Mouse (Mus musculus): Measurements from ENCODE around the gene Rab11b. TPM values are rescaled to one million over a fixed set of nuclear protein-coding genes. Genes with fewer than 3 reads are reported as not detected.

The Rab11b gene
- polyA plus RNA-seq, 1 experiment from 2014 or later, result 156 TPM

GRCm38 (mm10) chr17:33788732-33789131 is 28.4 kb upstream of the Rab11b start:
- H3K4me2 ChIP-seq (ENCODE audit: low read depth, low read length), result no peak overlapping the region
- no peak overlapping the region for H3K27ac ChIP-seq (replicated peaks; ENCODE audit: low read depth, low read length)
- no peaks in the 10 kb centered on the region for H3K9me3 ChIP-seq (ENCODE audit: control insufficient read depth, low read length)
- 0 out of 2 replicates have a peak, but pooled peaks cover under 1% of the 10 kb centered on the region for H3K4me1 ChIP-seq (ENCODE audit: control insufficient read depth, insufficient read depth, low read length)
- H3K36me3 ChIP-seq (ENCODE audit: control insufficient read depth, insufficient read depth, low read length), result no peaks in the 10 kb centered on the region
- DNase-seq (ENCODE audit: low spot score) (peak; percentile 19), ATAC-seq (ENCODE audit: low read depth) (no peak)
- no peak overlapping the region for H3K9ac ChIP-seq (ENCODE audit: low read depth, low read length)
- WGBS, result 60% methylated on average over 4 of the region's 4 CpGs
- H3K27me3 ChIP-seq (replicated peaks; ENCODE audit: control insufficient read depth, insufficient read depth, low read length), result no peaks in the 10 kb centered on the region
- no peak overlapping the region for H3K4me3 ChIP-seq (ENCODE audit: low read depth, low read length)

- Histone ChIP-seq H3K36me3 (ENCODE audit: control insufficient read depth, insufficient read depth, low read length) (no peaks in the 10 kb centered on the region), H3K4me1 (ENCODE audit: control insufficient read depth, insufficient read depth, low read length) (peaks cover 22% of the 10 kb centered on the region), H3K27ac (replicated peaks; ENCODE audit: low read depth, low read length) (no peak overlapping the region), H3K4me3 (ENCODE audit: low read depth, low read length) (no peak overlapping the region), H3K9me3 (ENCODE audit: control insufficient read depth, low read length) (no peaks in the 10 kb centered on the region), H3K9ac (ENCODE audit: low read depth, low read length) (no peak overlapping the region), H3K4me2 (ENCODE audit: low read depth, low read length) (no peak overlapping the region), H3K27me3 (replicated peaks; ENCODE audit: control insufficient read depth, insufficient read depth, low read length) (no peaks in the 10 kb centered on the region)
- ATAC-seq (ENCODE audit: low read depth), result no peak
- DNase-seq (ENCODE audit: low spot score), result no peak
- WGBS, result 83% methylated on average over 18 of the region's 18 CpGs
Measured at GRCm38 (mm10) chr17:33786375-33786774, 26.0 kb upstream of the Rab11b start.

- Histone ChIP-seq H3K27ac (replicated peaks; ENCODE audit: low read depth, low read length) (no peak overlapping the region), H3K4me2 (ENCODE audit: low read depth, low read length) (no peak overlapping the region), H3K4me3 (ENCODE audit: low read depth, low read length) (no peak overlapping the region), H3K27me3 (replicated peaks; ENCODE audit: control insufficient read depth, insufficient read depth, low read length) (no peaks in the 10 kb centered on the region), H3K36me3 (ENCODE audit: control insufficient read depth, insufficient read depth, low read length) (no peaks in the 10 kb centered on the region), H3K9me3 (ENCODE audit: control insufficient read depth, low read length) (no peaks in the 10 kb centered on the region), H3K4me1 (ENCODE audit: control insufficient read depth, insufficient read depth, low read length) (peaks cover 33% of the 10 kb centered on the region), H3K9ac (ENCODE audit: low read depth, low read length) (no peak overlapping the region)
- no peak for DNase-seq (ENCODE audit: low spot score)
- ATAC-seq (ENCODE audit: low read depth), result no peak
- WGBS, result 76% methylated on average over 2 of the region's 2 CpGs
Measured at GRCm38 (mm10) chr17:33784939-33785338, 24.6 kb upstream of the Rab11b start.

- Histone ChIP-seq H3K4me2 (ENCODE audit: low read depth, low read length) (no peak overlapping the region), H3K4me1 (ENCODE audit: control insufficient read depth, insufficient read depth, low read length) (peaks cover 43% of the 10 kb centered on the region), H3K27me3 (replicated peaks; ENCODE audit: control insufficient read depth, insufficient read depth, low read length) (no peaks in the 10 kb centered on the region), H3K9ac (ENCODE audit: low read depth, low read length) (no peak overlapping the region), H3K36me3 (ENCODE audit: control insufficient read depth, insufficient read depth, low read length) (no peaks in the 10 kb centered on the region), H3K27ac (replicated peaks; ENCODE audit: low read depth, low read length) (0 out of 2 replicates have a peak overlapping the region, but pooled peaks have one; percentile 36), H3K9me3 (ENCODE audit: control insufficient read depth, low read length) (no peaks in the 10 kb centered on the region), H3K4me3 (ENCODE audit: low read depth, low read length) (no peak overlapping the region)
- peak; percentile 93 for DNase-seq (ENCODE audit: low spot score)
- peak; percentile 48 for ATAC-seq (ENCODE audit: low read depth)
Measured at GRCm38 (mm10) chr17:33783408-33783807, 23.1 kb upstream of the Rab11b start.

- Histone ChIP-seq H3K9ac (ENCODE audit: low read depth, low read length) (peak overlapping the region; percentile 63), H3K27ac (replicated peaks; ENCODE audit: low read depth, low read length) (peak overlapping the region; percentile 91), H3K9me3 (ENCODE audit: control insufficient read depth, low read length) (no peaks in the 10 kb centered on the region), H3K4me1 (ENCODE audit: control insufficient read depth, insufficient read depth, low read length) (peaks cover 50% of the 10 kb centered on the region), H3K4me3 (ENCODE audit: low read depth, low read length) (peak overlapping the region; percentile 51), H3K27me3 (replicated peaks; ENCODE audit: control insufficient read depth, insufficient read depth, low read length) (no peaks in the 10 kb centered on the region), H3K4me2 (ENCODE audit: low read depth, low read length) (peak overlapping the region; percentile 77), H3K36me3 (ENCODE audit: control insufficient read depth, insufficient read depth, low read length) (peaks cover 13% of the 10 kb centered on the region; the same call in 1 of the 2 replicates)
- DNase-seq (ENCODE audit: low spot score) (no peak), ATAC-seq (ENCODE audit: low read depth) (no peak)
- 32% methylated on average over 4 of the region's 4 CpGs for WGBS
Measured at GRCm38 (mm10) chr17:33782067-33782466, 21.7 kb upstream of the Rab11b start.

GRCm38 (mm10) chr17:33781124-33781977 is 21.0 kb upstream of the Rab11b start, which contains the start of gene Angptl4:
Gene Angptl4, minus strand, starts transcription at chr17:33781830.
- ATAC-seq (ENCODE audit: low read depth), result peak; percentile 64

GRCm38 (mm10) chr17:33780431-33780830 is 20.1 kb upstream of the Rab11b start:
- ATAC-seq (ENCODE audit: low read depth) (no peak), DNase-seq (ENCODE audit: low spot score) (no peak)
- Histone ChIP-seq H3K9ac (ENCODE audit: low read depth, low read length) (peak overlapping the region; percentile 63; the same call in 1 of the 2 replicates), H3K4me3 (ENCODE audit: low read depth, low read length) (peak overlapping the region; percentile 51), H3K4me2 (ENCODE audit: low read depth, low read length) (peak overlapping the region; percentile 77), H3K4me1 (ENCODE audit: control insufficient read depth, insufficient read depth, low read length) (peaks cover 50% of the 10 kb centered on the region), H3K27me3 (replicated peaks; ENCODE audit: control insufficient read depth, insufficient read depth, low read length) (no peaks in the 10 kb centered on the region), H3K36me3 (ENCODE audit: control insufficient read depth, insufficient read depth, low read length) (peaks cover 28% of the 10 kb centered on the region), H3K9me3 (ENCODE audit: control insufficient read depth, low read length) (no peaks in the 10 kb centered on the region), H3K27ac (replicated peaks; ENCODE audit: low read depth, low read length) (peak overlapping the region; percentile 91)
- 69% methylated on average over 5 of the region's 5 CpGs for WGBS

More at GRCm38 (mm10) chr17:33781124-33781977, 21.0 kb upstream of the Rab11b start, which contains the start of gene Angptl4:
- H3K36me3 ChIP-seq (ENCODE audit: control insufficient read depth, insufficient read depth, low read length), result peaks cover 20% of the 10 kb centered on the region
- peak within 1 kb of the TSS; percentile 91 for H3K27ac ChIP-seq (replicated peaks; ENCODE audit: low read depth, low read length)
- peak within 1 kb of the TSS; percentile 51 for H3K4me3 ChIP-seq (ENCODE audit: low read depth, low read length)
- under 1% methylated on average over 43 of the region's 50 CpGs for WGBS
- H3K27me3 ChIP-seq (replicated peaks; ENCODE audit: control insufficient read depth, insufficient read depth, low read length), result no peaks in the 10 kb centered on the region
- peak within 1 kb of the TSS; percentile 63 for H3K9ac ChIP-seq (ENCODE audit: low read depth, low read length)
- H3K9me3 ChIP-seq (ENCODE audit: control insufficient read depth, low read length), result no peaks in the 10 kb centered on the region
- peaks cover 50% of the 10 kb centered on the region for H3K4me1 ChIP-seq (ENCODE audit: control insufficient read depth, insufficient read depth, low read length)
- H3K4me2 ChIP-seq (ENCODE audit: low read depth, low read length), result peak within 1 kb of the TSS; percentile 77
- DNase-seq (ENCODE audit: low spot score), result peak; percentile 78

- Histone ChIP-seq H3K9ac (ENCODE audit: low read depth, low read length) (peak overlapping the region; percentile 63; the same call in 1 of the 2 replicates), H3K27ac (replicated peaks; ENCODE audit: low read depth, low read length) (peak overlapping the region; percentile 91), H3K4me1 (ENCODE audit: control insufficient read depth, insufficient read depth, low read length) (peaks cover 50% of the 10 kb centered on the region), H3K36me3 (ENCODE audit: control insufficient read depth, insufficient read depth, low read length) (peaks cover 33% of the 10 kb centered on the region), H3K4me3 (ENCODE audit: low read depth, low read length) (peak overlapping the region; percentile 51), H3K27me3 (replicated peaks; ENCODE audit: control insufficient read depth, insufficient read depth, low read length) (no peaks in the 10 kb centered on the region), H3K9me3 (ENCODE audit: control insufficient read depth, low read length) (no peaks in the 10 kb centered on the region), H3K4me2 (ENCODE audit: low read depth, low read length) (peak overlapping the region; percentile 77)
- WGBS, result 54% methylated on average over 5 of the region's 5 CpGs
- DNase-seq (ENCODE audit: low spot score), result peak; percentile 40
- no peak for ATAC-seq (ENCODE audit: low read depth)
Measured at GRCm38 (mm10) chr17:33779967-33780295, 19.6 kb upstream of the Rab11b start.
